Mouse (Mus musculus) R1 (cell line): Measurements from ENCODE around the gene Pnmal1.
A peak's percentile ranks its signal among the peaks of the same experiment; 100 is the strongest.

Source experiments
- DNase-seq: peaks from one replicate; pipeline ENCODE4 v3.0.0-alpha.2; 2018; ENCODE audit warnings: low read depth, low spot score

Pnmal1 gene

GRCm38 (mm10) chr7:16924037-16924834 is 35.2 kb upstream of the Pnmal1 start, which contains the start of gene Calm3:
Gene Calm3 (minus strand): TSS chr7:16924114.
- DNase-seq: peak; percentile 100

- DNase-seq: no peak
Observed at GRCm38 (mm10) chr7:16928341-16928740, 31.1 kb upstream of the Pnmal1 start.

GRCm38 (mm10) chr7:16930850-16931249 is 28.6 kb upstream of the Pnmal1 start:
- peak; percentile 75 for DNase-seq

- DNase-seq: peak; percentile 84
Observed at GRCm38 (mm10) chr7:16931968-16932627, 27.4 kb upstream of the Pnmal1 start.

GRCm38 (mm10) chr7:16932704-16933577 is 26.5 kb upstream of the Pnmal1 start:
- DNase-seq: peak; percentile 84

GRCm38 (mm10) chr7:16937312-16937711 is 22.2 kb upstream of the Pnmal1 start:
- peak; percentile 78 for DNase-seq

GRCm38 (mm10) chr7:16938117-16938791 is 21.2 kb upstream of the Pnmal1 start:
- peak; percentile 24 for DNase-seq

- DNase-seq: no peak
Observed at GRCm38 (mm10) chr7:16940292-16940691, 19.2 kb upstream of the Pnmal1 start.

GRCm38 (mm10) chr7:16942861-16943260 is 16.6 kb upstream of the Pnmal1 start:
- DNase-seq: no peak

- peak; percentile 94 for DNase-seq
Observed at GRCm38 (mm10) chr7:16944061-16944807, 15.2 kb upstream of the Pnmal1 start, which contains the start of gene Pnmal2. Gene Pnmal2 (plus strand): TSS chr7:16944682.

GRCm38 (mm10) chr7:16944808-16945315 is 14.6 kb upstream of the Pnmal1 start:
- DNase-seq: no peak

- no peak for DNase-seq
Observed at GRCm38 (mm10) chr7:16945419-16945818, 14.1 kb upstream of the Pnmal1 start.

GRCm38 (mm10) chr7:16946441-16947348 is 12.8 kb upstream of the Pnmal1 start:
- DNase-seq: no peak

GRCm38 (mm10) chr7:16947349-16947895 is 12.1 kb upstream of the Pnmal1 start:
- DNase-seq: no peak

GRCm38 (mm10) chr7:16947959-16948361 is 11.5 kb upstream of the Pnmal1 start:
- no peak for DNase-seq

- DNase-seq: no peak
Observed at GRCm38 (mm10) chr7:16948923-16949458, 10.5 kb upstream of the Pnmal1 start.

GRCm38 (mm10) chr7:16949908-16950841 is 9.3 kb upstream of the Pnmal1 start:
- DNase-seq: peak; percentile 69
